Mouse (Mus musculus) liver, adult (tissue): Measurements from ENCODE around the gene Naa15.

ENCODE experiments used
- GATA4 ChIP-seq: IDR thresholded peaks from 2 replicates; pipeline ENCODE4 v1.6.1; 2014; ENCODE audit warnings: mild to moderate bottlenecking, low read length; ENCODE audit not compliant: insufficient replicate concordance

Naa15 gene

GRCm38 (mm10) chr3:51386441-51387133, 28.4 kb upstream of the Naa15 start:
- TF ChIP-seq GATA4 = no peak

GRCm38 (mm10) chr3:51387134-51387451, 27.9 kb upstream of the Naa15 start:
- no peak for TF ChIP-seq GATA4

DNA sequence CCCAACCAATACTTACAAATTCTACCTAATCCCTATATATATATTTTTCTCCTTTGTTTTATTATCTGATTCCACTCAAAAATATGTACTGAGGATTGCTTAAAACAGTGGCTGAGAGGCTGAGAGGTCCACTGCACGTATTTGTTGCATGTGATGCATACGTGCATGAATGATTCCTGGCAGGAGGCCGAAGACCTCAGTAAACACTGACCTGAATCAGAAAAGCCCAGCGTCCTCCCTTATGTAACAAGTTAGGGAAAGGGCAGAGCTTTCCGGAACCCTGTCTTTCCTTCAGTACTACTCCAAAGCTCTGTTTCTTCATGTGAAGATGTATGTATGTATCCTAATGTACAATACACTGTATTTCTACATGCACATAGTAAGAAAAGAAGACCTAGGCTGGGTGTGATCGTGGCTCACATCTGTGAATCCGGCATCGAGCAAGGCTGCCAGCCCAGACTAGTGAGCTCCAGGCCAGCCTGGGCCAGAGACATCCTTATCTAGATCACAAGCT, 27.0 kb upstream of the Naa15 start:
- TF ChIP-seq GATA4 = no peak

GRCm38 (mm10) chr3:51388904-51389303, 26.0 kb upstream of the Naa15 start:
- TF ChIP-seq GATA4 = no peak

- TF ChIP-seq GATA4 = no peak
Measured at GRCm38 (mm10) chr3:51391095-51391494, 23.9 kb upstream of the Naa15 start.

- TF ChIP-seq GATA4 = no peak
Measured at GRCm38 (mm10) chr3:51391591-51391990, 23.4 kb upstream of the Naa15 start.

- no peak for TF ChIP-seq GATA4
Measured at GRCm38 (mm10) chr3:51393651-51394050, 21.3 kb upstream of the Naa15 start.

DNA sequence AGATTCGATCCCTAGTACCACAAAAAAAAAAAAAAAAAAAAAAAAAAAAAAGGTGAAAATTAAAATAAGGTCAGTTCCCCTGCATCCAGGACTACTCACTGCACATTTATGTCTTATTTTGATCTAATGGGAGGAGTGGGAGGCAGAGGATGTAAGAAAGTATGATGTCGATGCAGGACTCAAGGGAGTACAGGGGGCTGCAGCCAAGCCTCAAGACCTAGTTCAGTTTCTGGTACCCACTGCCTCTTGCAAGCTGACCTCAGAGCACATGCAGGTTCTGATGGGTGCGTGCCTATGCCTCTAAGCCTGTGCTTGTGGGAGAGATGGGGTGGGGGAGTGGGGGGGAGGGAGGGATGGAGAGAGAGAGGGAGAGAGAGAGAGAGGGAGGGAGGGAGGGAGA, 20.1 kb upstream of the Naa15 start:
- TF ChIP-seq GATA4 = no peak

GRCm38 (mm10) chr3:51395461-51396145, 19.3 kb upstream of the Naa15 start:
- no peak for TF ChIP-seq GATA4

- TF ChIP-seq GATA4 = no peak
Measured at GRCm38 (mm10) chr3:51396219-51397068, 18.5 kb upstream of the Naa15 start, which contains the start of gene Mgarp. Mgarp (minus strand) TSS chr3:51396738.

DNA sequence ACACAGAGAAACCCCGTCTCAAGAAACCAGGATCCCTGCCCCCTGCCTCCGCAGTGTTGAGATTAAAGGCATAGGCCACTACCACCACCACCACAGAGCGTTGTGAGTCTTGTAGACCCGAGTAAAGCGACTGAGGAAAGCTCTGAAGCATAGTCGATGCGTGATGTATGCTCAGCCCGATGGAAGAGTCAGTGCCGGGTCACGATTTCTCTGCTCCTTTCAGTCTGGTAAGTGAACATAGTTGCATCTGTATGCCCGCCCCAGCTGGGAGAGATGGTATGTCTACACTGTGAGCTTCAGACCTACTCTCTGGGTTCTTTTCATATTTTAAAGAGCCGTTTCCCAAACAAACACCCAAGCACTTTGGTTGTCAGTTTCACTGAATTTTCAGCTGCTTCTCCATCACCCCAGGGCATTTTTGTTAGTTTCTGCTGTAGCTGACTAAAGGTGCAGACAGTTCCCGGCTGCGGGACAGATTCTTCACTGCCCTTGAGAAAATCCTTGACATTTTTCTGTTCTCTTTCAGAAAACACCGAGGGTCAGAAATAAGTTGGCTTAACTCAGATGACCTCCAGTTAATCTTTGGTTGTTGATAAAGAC, 17.1 kb upstream of the Naa15 start:
- no peak for TF ChIP-seq GATA4

GRCm38 (mm10) chr3:51398667-51399066, 16.3 kb upstream of the Naa15 start:
- TF ChIP-seq GATA4 = no peak

- TF ChIP-seq GATA4 = no peak
Measured at GRCm38 (mm10) chr3:51399531-51399930, 15.4 kb upstream of the Naa15 start.

- TF ChIP-seq GATA4 = no peak
Measured at GRCm38 (mm10) chr3:51400682-51401081, 14.3 kb upstream of the Naa15 start.

DNA sequence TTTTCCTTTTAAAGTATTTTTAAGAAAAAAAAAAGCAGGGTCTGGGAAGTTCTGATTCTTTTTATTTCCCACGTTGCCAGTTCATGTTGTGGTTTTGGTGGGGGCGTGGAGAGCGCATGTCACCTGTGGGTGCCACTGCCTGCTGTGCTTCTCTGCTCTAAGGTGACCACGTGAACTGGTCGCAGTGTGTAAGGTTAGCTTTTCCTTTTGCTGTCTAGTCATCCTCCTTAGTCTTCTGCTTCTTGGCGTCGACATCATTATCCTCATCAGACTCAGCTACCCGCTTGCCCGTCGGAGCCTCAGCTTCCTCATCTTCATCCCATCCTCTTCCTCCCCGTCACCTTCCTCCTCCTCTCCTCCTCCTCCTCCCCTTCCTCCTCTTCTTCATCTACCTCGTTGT, 12.3 kb upstream of the Naa15 start:
- TF ChIP-seq GATA4 = no peak
